Mouse (Mus musculus): ENCODE results near the gene Tmem131l. TPM values are rescaled to one million over a fixed set of nuclear protein-coding genes. Genes with fewer than 3 reads are reported as not detected.

The Tmem131l gene
- polyA plus RNA-seq, 1 experiment from 2014 or later, result 22.4 TPM

- H3K9me3 ChIP-seq (replicated peaks; ENCODE audit: low read length), result no peaks in the 10 kb centered on the region
- TF ChIP-seq CTCF (IDR thresholded peaks at IDR 0.05; ENCODE audit: low read depth), result no peak
- 83% methylated on average over 5 of the region's 5 CpGs for WGBS
- DNase-seq (ENCODE audit: low spot score) (no peak), ATAC-seq (replicated peaks; ENCODE audit: low FRiP score, low read depth) (no peak)
- H3K4me2 ChIP-seq (ENCODE audit: low read length), result no peak overlapping the region
- no peak overlapping the region for H3K4me3 ChIP-seq (replicated peaks; ENCODE audit: low read depth, low read length)
- H3K27me3 ChIP-seq (ENCODE audit: insufficient read depth, low read length), result no peaks in the 10 kb centered on the region
- H3K27ac ChIP-seq, result no peak overlapping the region
- H3K36me3 ChIP-seq (ENCODE audit: insufficient read depth, low read length), result 0 out of 2 replicates have a peak, but pooled peaks cover 18% of the 10 kb centered on the region
- no peak overlapping the region for H3K9ac ChIP-seq (ENCODE audit: low read depth, low read length)
- no peaks in the 10 kb centered on the region for H3K4me1 ChIP-seq (replicated peaks; ENCODE audit: insufficient read depth, low read length)
Measured at GRCm38 (mm10) chr3:83963705-83964104, 76.3 kb downstream of the Tmem131l start.

- no peak for ATAC-seq (replicated peaks; ENCODE audit: low FRiP score, low read depth)
- TF ChIP-seq CTCF (IDR thresholded peaks at IDR 0.05; ENCODE audit: low read depth), result no peak
Measured at GRCm38 (mm10) chr3:83962571-83962970, 77.4 kb downstream of the Tmem131l start.

GRCm38 (mm10) chr3:83962076-83962475 lies 77.9 kb downstream of the Tmem131l start:
- no peak overlapping the region for H3K27ac ChIP-seq
- H3K36me3 ChIP-seq (ENCODE audit: insufficient read depth, low read length), result peaks cover 24% of the 10 kb centered on the region; the same call in 1 of the 2 replicates
- H3K9ac ChIP-seq (ENCODE audit: low read depth, low read length), result no peak overlapping the region
- H3K27me3 ChIP-seq (ENCODE audit: insufficient read depth, low read length), result no peaks in the 10 kb centered on the region
- no peak for ATAC-seq (replicated peaks; ENCODE audit: low FRiP score, low read depth)
- H3K4me3 ChIP-seq (replicated peaks; ENCODE audit: low read depth, low read length), result no peak overlapping the region
- H3K4me1 ChIP-seq (replicated peaks; ENCODE audit: insufficient read depth, low read length), result no peaks in the 10 kb centered on the region
- TF ChIP-seq CTCF (IDR thresholded peaks at IDR 0.05; ENCODE audit: low read depth), result no peak
- H3K9me3 ChIP-seq (replicated peaks; ENCODE audit: low read length), result no peaks in the 10 kb centered on the region
- WGBS, result 86% methylated on average over 7 of the region's 7 CpGs
- no peak overlapping the region for H3K4me2 ChIP-seq (ENCODE audit: low read length)
- no peak for DNase-seq (ENCODE audit: low spot score)

More at GRCm38 (mm10) chr3:83962571-83962970, 77.4 kb downstream of the Tmem131l start:
- H3K9ac ChIP-seq (ENCODE audit: low read depth, low read length), result no peak overlapping the region
- WGBS, result 44% methylated on average over 3 of the region's 3 CpGs
- H3K27me3 ChIP-seq (ENCODE audit: insufficient read depth, low read length), result no peaks in the 10 kb centered on the region
- no peak overlapping the region for H3K4me2 ChIP-seq (ENCODE audit: low read length)
- no peak overlapping the region for H3K27ac ChIP-seq
- H3K36me3 ChIP-seq (ENCODE audit: insufficient read depth, low read length), result peaks cover 22% of the 10 kb centered on the region; the same call in 1 of the 2 replicates
- no peaks in the 10 kb centered on the region for H3K4me1 ChIP-seq (replicated peaks; ENCODE audit: insufficient read depth, low read length)
- H3K9me3 ChIP-seq (replicated peaks; ENCODE audit: low read length), result no peaks in the 10 kb centered on the region
- no peak for DNase-seq (ENCODE audit: low spot score)
- no peak overlapping the region for H3K4me3 ChIP-seq (replicated peaks; ENCODE audit: low read depth, low read length)

- DNase-seq (ENCODE audit: low spot score) (no peak), ATAC-seq (replicated peaks; ENCODE audit: low FRiP score, low read depth) (no peak)
- TF ChIP-seq CTCF (IDR thresholded peaks at IDR 0.05; ENCODE audit: low read depth), result no peak
Measured at GRCm38 (mm10) chr3:83958951-83959681, 80.9 kb downstream of the Tmem131l start.

GRCm38 (mm10) chr3:83953879-83954278 lies 86.1 kb downstream of the Tmem131l start:
- Histone ChIP-seq H3K4me2 (ENCODE audit: low read length) (no peak overlapping the region), H3K36me3 (ENCODE audit: insufficient read depth, low read length) (peaks cover 10% of the 10 kb centered on the region; the same call in 1 of the 2 replicates), H3K4me1 (replicated peaks; ENCODE audit: insufficient read depth, low read length) (no peaks in the 10 kb centered on the region), H3K9me3 (replicated peaks; ENCODE audit: low read length) (no peaks in the 10 kb centered on the region), H3K27ac (no peak overlapping the region), H3K27me3 (ENCODE audit: insufficient read depth, low read length) (no peaks in the 10 kb centered on the region), H3K4me3 (replicated peaks; ENCODE audit: low read depth, low read length) (no peak overlapping the region), H3K9ac (ENCODE audit: low read depth, low read length) (no peak overlapping the region)
- 74% methylated on average over 8 of the region's 8 CpGs for WGBS
- DNase-seq (ENCODE audit: low spot score) (no peak), ATAC-seq (replicated peaks; ENCODE audit: low FRiP score, low read depth) (no peak)
- TF ChIP-seq CTCF (IDR thresholded peaks at IDR 0.05; ENCODE audit: low read depth), result no peak

More at GRCm38 (mm10) chr3:83958951-83959681, 80.9 kb downstream of the Tmem131l start:
- H3K27ac ChIP-seq, result no peak overlapping the region
- no peak overlapping the region for H3K9ac ChIP-seq (ENCODE audit: low read depth, low read length)
- peaks cover 27% of the 10 kb centered on the region; the same call in 1 of the 2 replicates for H3K36me3 ChIP-seq (ENCODE audit: insufficient read depth, low read length)
- H3K27me3 ChIP-seq (ENCODE audit: insufficient read depth, low read length), result no peaks in the 10 kb centered on the region
- no peaks in the 10 kb centered on the region for H3K9me3 ChIP-seq (replicated peaks; ENCODE audit: low read length)
- 91% methylated on average over 7 of the region's 7 CpGs for whole genome bisulfite sequencing
- no peaks in the 10 kb centered on the region for H3K4me1 ChIP-seq (replicated peaks; ENCODE audit: insufficient read depth, low read length)
- no peak overlapping the region for H3K4me3 ChIP-seq (replicated peaks; ENCODE audit: low read depth, low read length)
- no peak overlapping the region for H3K4me2 ChIP-seq (ENCODE audit: low read length)

GRCm38 (mm10) chr3:83948801-83949200 lies 91.2 kb downstream of the Tmem131l start:
- 65% methylated on average over 4 of the region's 4 CpGs for WGBS
- no peaks in the 10 kb centered on the region for H3K27me3 ChIP-seq (ENCODE audit: insufficient read depth, low read length)
- no peak overlapping the region for H3K9ac ChIP-seq (ENCODE audit: low read depth, low read length)
- DNase-seq (ENCODE audit: low spot score), result no peak
- no peak for ATAC-seq (replicated peaks; ENCODE audit: low FRiP score, low read depth)
- H3K9me3 ChIP-seq (replicated peaks; ENCODE audit: low read length), result no peaks in the 10 kb centered on the region
- H3K36me3 ChIP-seq (ENCODE audit: insufficient read depth, low read length), result no peaks in the 10 kb centered on the region
- H3K27ac ChIP-seq, result no peak overlapping the region
- TF ChIP-seq CTCF (IDR thresholded peaks at IDR 0.05; ENCODE audit: low read depth), result no peak
- no peak overlapping the region for H3K4me2 ChIP-seq (ENCODE audit: low read length)
- H3K4me3 ChIP-seq (replicated peaks; ENCODE audit: low read depth, low read length), result no peak overlapping the region
- H3K4me1 ChIP-seq (replicated peaks; ENCODE audit: insufficient read depth, low read length), result no peaks in the 10 kb centered on the region
